Mouse (Mus musculus) retina, embryonic 14.5 days (tissue): ENCODE measurements at regions not wholly inside any gene's neighbourhood (a gene's known extent, or its start where the extent isn't known, plus 50 kb on each side); places are given as distances from the start of the nearest gene placed in this dataset.

Experiments
- DNase-seq: peaks from one replicate; pipeline ENCODE4 v3.0.0-alpha.2; 2015; ENCODE audit warnings: low spot score

- no peak for DNase-seq
These were observed 732.9 kb upstream of the 2610301B20Rik start for GRCm38 (mm10) chr4:10141238-10141934.

- no peak for DNase-seq
These were observed 724.4 kb upstream of the 2610301B20Rik start for GRCm38 (mm10) chr4:10149911-10150310.

- DNase-seq, result peak; percentile 75
These were observed 723.8 kb upstream of the 2610301B20Rik start for GRCm38 (mm10) chr4:10150501-10150900.

GRCm38 (mm10) chr4:10155705-10156390 is 718.5 kb upstream of the 2610301B20Rik start:
- DNase-seq, result no peak

- no peak for DNase-seq
These were observed 684.4 kb upstream of the 2610301B20Rik start for GRCm38 (mm10) chr4:10189896-10190295.

- DNase-seq, result no peak
These were observed 676.9 kb upstream of the 2610301B20Rik start for GRCm38 (mm10) chr4:10197245-10197943.

- DNase-seq, result peak; percentile 9
These were observed 672.5 kb upstream of the 2610301B20Rik start for GRCm38 (mm10) chr4:10201835-10202234.

- no peak for DNase-seq
These were observed 670.1 kb upstream of the 2610301B20Rik start for GRCm38 (mm10) chr4:10204224-10204623.

GRCm38 (mm10) chr4:10209324-10209923 is 664.9 kb upstream of the 2610301B20Rik start:
- no peak for DNase-seq

GRCm38 (mm10) chr4:10211303-10211702 is 663.0 kb upstream of the 2610301B20Rik start:
- DNase-seq, result no peak

GRCm38 (mm10) chr4:10235324-10235723 is 639.0 kb upstream of the 2610301B20Rik start:
- DNase-seq, result no peak

- no peak for DNase-seq
These were observed 632.2 kb upstream of the 2610301B20Rik start for GRCm38 (mm10) chr4:10242117-10242516.

- no peak for DNase-seq
These were observed 631.4 kb upstream of the 2610301B20Rik start for GRCm38 (mm10) chr4:10242909-10243308.

- no peak for DNase-seq
These were observed 620.1 kb upstream of the 2610301B20Rik start for GRCm38 (mm10) chr4:10254029-10254690.

GRCm38 (mm10) chr4:10257537-10257936 is 616.8 kb upstream of the 2610301B20Rik start:
- no peak for DNase-seq

- no peak for DNase-seq
These were observed 613.9 kb upstream of the 2610301B20Rik start for GRCm38 (mm10) chr4:10260351-10260750.

GRCm38 (mm10) chr4:10265942-10266341 is 608.4 kb upstream of the 2610301B20Rik start:
- no peak for DNase-seq

- no peak for DNase-seq
These were observed 588.7 kb upstream of the 2610301B20Rik start for GRCm38 (mm10) chr4:10285562-10285961.

GRCm38 (mm10) chr4:10290326-10290725 is 584.0 kb upstream of the 2610301B20Rik start:
- DNase-seq, result peak; percentile 54

- no peak for DNase-seq
These were observed 579.2 kb upstream of the 2610301B20Rik start for GRCm38 (mm10) chr4:10295012-10295530.

GRCm38 (mm10) chr4:10296220-10296619 is 578.1 kb upstream of the 2610301B20Rik start:
- DNase-seq, result no peak

- DNase-seq, result no peak
These were observed 562.4 kb upstream of the 2610301B20Rik start for GRCm38 (mm10) chr4:10311886-10312285.
